Mouse (Mus musculus): Measurements from ENCODE around the gene H2-DMb1.

Gene H2-DMb1

DNA sequence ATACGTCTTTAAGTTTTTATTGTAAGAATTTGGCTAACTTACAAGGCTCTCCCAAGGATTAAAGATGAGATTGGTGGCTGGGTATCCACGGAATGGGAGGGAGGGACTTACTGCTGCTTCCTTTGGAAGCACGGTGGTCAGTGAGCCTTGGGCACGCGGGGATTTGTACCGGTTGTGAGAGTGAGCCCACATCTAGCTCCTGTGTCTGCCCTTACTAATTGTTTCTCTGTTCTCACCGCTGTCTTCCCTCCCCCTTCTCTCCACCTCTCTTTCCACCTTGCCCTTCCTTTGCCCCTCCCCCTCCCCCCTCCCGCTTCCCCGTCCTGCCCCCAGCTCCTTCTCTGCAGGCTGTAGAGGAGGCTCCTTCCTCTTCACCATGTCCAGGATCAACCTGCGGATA is 55.5 kb downstream of the H2-DMb1 start:
- DNase-seq (ENCODE audit: low read depth, low spot score) = no peak

GRCm38 (mm10) chr17:34209680-34210079 is 56.8 kb downstream of the H2-DMb1 start:
- peak; percentile 53 for DNase-seq (ENCODE audit: low read depth, low spot score)

Data from R1 (cell line).